Mouse (Mus musculus): Measurements from ENCODE around the gene Aspdh.

The Aspdh gene

DNA sequence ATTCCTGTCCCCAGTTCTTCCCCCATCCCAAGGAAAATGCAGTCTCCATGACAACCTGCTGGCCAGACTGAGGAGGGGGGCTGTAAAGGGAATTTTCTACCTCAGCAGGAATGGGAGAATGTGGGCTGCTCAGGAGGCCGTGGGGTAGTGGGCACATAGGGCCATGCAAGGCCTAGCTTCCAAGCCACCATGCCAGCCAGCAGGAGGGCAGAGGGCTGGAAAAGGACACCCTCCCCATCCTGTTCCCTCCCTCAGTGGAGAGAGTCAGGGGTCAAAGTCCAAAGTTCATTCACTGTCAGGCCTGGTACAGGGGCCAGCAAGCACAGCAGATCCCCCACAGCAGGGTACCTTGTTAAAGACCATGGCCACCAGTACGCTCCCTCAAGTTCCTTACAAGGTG, at the start of gene Aspdh:
Gene Aspdh (plus strand): TSS at position 281 of the 400 bp plus-strand sequence.
- ATAC-seq (ENCODE audit: insufficient number of reproducible peaks, low FRiP score, low TSS enrichment): no peak

DNA sequence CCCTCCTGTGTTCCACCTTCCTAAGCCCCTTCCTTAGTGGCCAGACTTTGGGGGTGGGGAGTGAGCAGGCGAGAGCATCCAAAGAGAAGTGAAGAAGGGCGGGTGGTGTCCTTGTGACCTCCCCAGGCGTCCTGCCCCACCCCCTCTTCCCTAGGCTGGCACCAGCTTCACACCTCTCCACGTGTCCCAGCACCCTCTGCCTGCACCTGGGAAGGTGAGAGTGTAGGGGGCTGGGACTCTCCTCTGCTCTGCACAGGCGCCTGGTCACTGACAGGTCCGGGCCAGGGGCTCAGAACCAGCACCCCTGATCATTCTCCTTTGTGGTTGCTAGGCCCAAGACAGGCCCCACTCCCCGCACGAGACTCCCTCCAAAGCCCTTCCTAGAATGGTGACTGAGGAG, 37.5 kb upstream of the Aspdh start:
- no peak for ATAC-seq (ENCODE audit: insufficient number of reproducible peaks, low FRiP score, low TSS enrichment)

DNA sequence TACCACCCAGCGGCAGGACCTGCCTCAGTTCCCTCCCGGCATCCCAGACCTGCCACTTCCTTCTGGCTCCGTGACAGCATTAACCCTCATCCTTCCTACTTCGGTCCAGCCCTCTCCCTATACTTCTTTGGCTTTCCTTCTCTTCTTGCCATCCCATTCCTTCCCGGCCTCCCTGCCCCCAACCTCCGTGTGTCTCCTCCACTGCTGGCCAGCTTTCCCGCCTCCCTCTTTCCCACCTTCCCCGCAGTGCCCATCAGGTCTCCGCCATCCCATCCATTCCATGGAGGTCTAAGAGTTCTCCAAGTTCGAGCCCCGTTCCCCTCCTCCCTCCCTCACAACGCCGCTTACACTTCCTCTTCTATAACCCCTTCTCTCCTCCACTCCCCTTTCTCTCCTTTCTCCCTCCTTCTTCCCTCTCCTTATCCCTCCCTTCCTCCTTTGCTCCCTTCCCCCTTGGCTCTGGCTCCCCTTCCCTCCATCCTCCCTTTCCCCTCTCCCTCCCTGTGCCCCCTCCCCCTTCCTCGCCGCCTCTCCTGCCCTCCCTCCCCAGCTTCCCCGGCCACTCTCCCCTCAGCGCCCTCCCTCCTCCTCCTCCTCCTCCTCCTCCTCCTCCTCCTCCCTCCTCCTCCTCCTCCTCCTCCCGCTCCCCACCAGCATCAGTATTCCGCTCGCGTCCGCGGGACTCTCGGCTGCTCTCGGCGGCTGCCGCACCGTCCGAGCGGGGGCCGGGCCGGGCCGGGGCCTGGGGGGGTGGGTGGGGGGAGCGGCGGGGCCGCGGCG, 36.8 kb upstream of the Aspdh start:
- ATAC-seq (ENCODE audit: insufficient number of reproducible peaks, low FRiP score, low TSS enrichment): no peak

GRCm38 (mm10) chr7:44428968-44429521, 36.1 kb upstream of the Aspdh start, which contains the start of gene Lrrc4b:
TSS of gene Lrrc4b (plus strand) at chr7:44429018.
- peak; percentile 27; the same call in 1 of the 2 replicates for ATAC-seq (ENCODE audit: insufficient number of reproducible peaks, low FRiP score, low TSS enrichment)

- ATAC-seq (ENCODE audit: insufficient number of reproducible peaks, low FRiP score, low TSS enrichment): peak; percentile 18; the same call in 1 of the 2 replicates
Observed at GRCm38 (mm10) chr7:44429534-44430488, 35.4 kb upstream of the Aspdh start.

GRCm38 (mm10) chr7:44432550-44432949, 32.6 kb upstream of the Aspdh start:
- ATAC-seq (ENCODE audit: insufficient number of reproducible peaks, low FRiP score, low TSS enrichment): no peak

GRCm38 (mm10) chr7:44433371-44433770, 31.8 kb upstream of the Aspdh start:
- no peak for ATAC-seq (ENCODE audit: insufficient number of reproducible peaks, low FRiP score, low TSS enrichment)

- ATAC-seq (ENCODE audit: insufficient number of reproducible peaks, low FRiP score, low TSS enrichment): no peak
Observed at GRCm38 (mm10) chr7:44434089-44434488, 31.1 kb upstream of the Aspdh start.

DNA sequence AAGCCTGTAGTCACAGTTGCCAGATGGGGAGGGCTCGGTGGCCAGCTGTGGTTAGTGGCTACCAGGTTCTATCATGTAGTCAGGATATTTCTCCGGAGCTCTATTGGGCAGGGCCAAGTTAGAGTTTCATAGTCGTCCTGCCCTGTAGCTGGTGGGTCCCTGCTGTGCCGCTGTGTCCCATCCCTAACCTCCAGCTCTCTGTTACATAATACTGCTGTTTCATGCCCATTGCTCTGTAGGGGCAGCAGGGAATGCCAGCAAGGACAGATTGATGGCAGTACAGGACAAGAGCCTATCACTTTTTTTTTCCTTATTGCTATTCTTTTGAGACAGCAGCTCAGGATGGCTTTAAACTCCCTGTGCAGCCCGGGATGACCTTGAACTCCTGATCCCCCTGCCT, 29.4 kb upstream of the Aspdh start:
- peak; percentile 27; the same call in 1 of the 2 replicates for ATAC-seq (ENCODE audit: insufficient number of reproducible peaks, low FRiP score, low TSS enrichment)

GRCm38 (mm10) chr7:44436267-44436666, 28.9 kb upstream of the Aspdh start:
- no peak for ATAC-seq (ENCODE audit: insufficient number of reproducible peaks, low FRiP score, low TSS enrichment)

DNA sequence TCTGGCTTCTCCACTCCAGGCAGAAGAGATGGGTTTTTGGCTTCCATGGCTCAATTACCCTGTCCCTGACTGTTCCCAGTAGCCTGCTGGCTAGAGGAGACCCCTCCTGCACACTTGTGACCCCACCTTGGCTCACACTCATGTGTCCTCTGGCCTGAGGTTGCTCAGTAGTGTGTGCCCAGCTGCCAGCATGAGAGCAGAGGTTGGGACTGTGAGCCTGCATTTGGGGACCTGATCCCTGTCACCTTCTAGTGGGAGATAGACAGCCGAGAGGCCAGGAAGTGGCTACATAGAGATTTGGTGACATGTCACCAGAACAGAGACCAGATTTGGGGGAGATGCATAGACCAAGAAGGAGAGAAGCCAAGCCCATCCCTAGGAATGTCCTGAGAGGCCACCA, 28.0 kb upstream of the Aspdh start:
- no peak for ATAC-seq (ENCODE audit: insufficient number of reproducible peaks, low FRiP score, low TSS enrichment)

DNA sequence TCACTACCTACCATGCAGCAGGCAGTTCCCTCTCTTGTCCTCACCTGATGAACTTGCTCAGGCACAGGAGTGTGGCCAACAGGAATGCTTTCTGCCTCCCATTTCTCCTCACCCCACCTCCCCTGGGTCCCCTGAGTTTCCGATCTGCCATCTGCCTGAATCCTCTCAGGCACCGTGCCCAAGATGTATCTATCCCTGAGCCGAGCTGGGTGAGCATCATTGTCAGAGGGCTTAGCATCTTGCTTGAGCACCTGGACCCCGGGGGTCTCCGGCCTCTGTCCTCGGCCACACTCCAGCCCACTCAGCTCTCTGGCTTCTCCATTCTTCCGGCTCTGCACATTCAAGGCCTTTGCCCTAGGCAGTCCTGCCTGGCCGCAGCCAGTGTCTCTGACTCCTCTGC, 27.3 kb upstream of the Aspdh start:
- ATAC-seq (ENCODE audit: insufficient number of reproducible peaks, low FRiP score, low TSS enrichment): no peak

DNA sequence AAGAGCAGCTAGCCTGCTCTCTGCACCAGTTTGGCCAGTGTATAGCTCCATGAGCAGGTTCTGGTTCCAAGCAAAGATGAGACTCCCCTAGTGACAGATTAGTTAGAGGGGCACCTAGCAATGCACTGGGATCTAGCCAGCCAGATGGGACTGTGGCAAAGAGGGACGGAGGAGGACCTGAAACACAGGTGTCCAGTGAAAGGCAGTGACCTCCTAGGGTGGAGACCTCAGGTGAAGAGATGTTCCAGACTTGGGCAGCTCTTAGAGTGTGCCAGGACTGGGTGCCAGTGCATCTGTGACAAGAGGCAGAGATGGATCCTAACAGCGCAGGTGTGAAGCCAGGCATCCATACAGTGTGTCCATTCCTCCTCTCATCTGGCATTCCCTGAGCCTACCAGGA, 25.5 kb upstream of the Aspdh start:
- no peak for ATAC-seq (ENCODE audit: insufficient number of reproducible peaks, low FRiP score, low TSS enrichment)

DNA sequence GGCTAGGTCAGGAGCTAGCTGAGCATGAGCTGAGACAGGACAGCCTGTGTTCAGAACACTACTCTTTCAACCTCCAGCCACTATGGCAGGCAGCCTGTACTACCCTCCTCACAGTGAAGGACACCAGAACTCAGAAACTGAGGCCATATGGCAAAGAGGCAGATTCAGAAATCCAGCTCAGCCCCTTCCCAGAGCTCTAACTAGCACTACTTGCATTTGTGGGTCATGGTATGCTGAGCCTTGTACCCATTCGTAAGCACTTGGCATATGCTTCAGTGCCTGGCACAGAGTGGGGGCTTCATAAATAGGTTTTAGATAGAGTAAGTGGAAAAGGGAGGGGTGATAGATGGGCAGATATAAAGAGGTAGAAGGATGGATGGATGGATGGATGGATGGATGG, 24.7 kb upstream of the Aspdh start:
- no peak for ATAC-seq (ENCODE audit: insufficient number of reproducible peaks, low FRiP score, low TSS enrichment)

- ATAC-seq (ENCODE audit: insufficient number of reproducible peaks, low FRiP score, low TSS enrichment): no peak
Observed at GRCm38 (mm10) chr7:44441180-44441579, 24.0 kb upstream of the Aspdh start.

- ATAC-seq (ENCODE audit: insufficient number of reproducible peaks, low FRiP score, low TSS enrichment): no peak; the same call in 1 of the 2 replicates
Observed at GRCm38 (mm10) chr7:44441648-44442109, 23.5 kb upstream of the Aspdh start.

DNA sequence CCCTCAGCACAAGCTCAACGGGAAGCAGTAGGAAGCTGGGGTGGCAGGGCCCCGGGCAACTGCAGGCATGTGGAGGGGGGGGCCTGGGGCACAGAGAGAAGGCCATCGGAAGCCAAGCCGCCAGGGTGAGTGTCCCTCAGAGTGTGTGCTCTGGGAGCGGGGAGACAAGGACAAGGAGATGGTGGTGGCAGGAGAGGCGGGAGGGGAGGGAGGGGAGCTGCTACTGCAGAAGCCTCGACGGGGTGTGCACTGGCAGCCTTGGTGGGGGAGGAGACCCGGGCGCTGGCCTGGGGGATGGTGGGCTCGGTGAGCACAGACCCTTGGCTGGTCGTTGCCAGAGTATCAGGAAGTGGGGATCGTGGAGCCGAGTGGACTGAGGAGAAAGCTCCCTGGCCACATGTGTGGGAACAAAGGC, 22.8 kb upstream of the Aspdh start:
- peak; percentile 27; the same call in 1 of the 2 replicates for ATAC-seq (ENCODE audit: insufficient number of reproducible peaks, low FRiP score, low TSS enrichment)

- ATAC-seq (ENCODE audit: insufficient number of reproducible peaks, low FRiP score, low TSS enrichment): peak; percentile 54
Observed at GRCm38 (mm10) chr7:44443268-44444173, 21.7 kb upstream of the Aspdh start.

DNA sequence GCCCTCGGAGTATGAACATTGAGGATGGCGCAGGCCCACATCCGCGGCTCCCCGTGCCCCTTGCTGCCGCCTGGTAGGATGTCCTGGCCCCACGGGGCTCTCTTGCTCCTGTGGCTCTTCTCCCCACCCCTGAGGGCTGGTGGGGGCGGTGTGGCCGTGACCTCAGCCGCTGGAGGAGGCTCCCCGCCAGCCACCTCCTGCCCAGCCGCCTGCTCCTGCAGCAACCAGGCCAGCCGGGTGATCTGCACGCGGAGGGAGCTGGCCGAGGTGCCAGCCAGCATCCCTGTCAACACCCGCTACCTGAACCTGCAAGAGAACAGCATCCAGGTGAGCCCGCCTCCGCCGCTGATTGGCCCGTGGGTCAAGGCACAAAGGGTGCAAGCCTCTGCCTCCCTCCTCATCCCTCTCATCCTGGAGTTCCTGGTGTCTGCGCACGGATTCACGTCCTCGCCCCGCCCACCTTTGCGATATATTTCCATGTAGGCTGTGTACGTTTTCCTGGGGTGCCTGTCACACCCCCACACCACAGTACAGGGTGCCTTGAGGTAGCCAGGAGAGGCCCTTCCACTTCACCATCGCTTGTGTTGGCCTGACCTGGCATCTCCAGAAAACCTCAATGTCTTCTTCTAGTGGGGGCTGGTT, 20.2 kb upstream of the Aspdh start:
- ATAC-seq (ENCODE audit: insufficient number of reproducible peaks, low FRiP score, low TSS enrichment): no peak

All from cerebellum, adult (tissue).